Comparison of ENCODE assay signal across 9 mouse cellular contexts in the genomic region with DNA sequence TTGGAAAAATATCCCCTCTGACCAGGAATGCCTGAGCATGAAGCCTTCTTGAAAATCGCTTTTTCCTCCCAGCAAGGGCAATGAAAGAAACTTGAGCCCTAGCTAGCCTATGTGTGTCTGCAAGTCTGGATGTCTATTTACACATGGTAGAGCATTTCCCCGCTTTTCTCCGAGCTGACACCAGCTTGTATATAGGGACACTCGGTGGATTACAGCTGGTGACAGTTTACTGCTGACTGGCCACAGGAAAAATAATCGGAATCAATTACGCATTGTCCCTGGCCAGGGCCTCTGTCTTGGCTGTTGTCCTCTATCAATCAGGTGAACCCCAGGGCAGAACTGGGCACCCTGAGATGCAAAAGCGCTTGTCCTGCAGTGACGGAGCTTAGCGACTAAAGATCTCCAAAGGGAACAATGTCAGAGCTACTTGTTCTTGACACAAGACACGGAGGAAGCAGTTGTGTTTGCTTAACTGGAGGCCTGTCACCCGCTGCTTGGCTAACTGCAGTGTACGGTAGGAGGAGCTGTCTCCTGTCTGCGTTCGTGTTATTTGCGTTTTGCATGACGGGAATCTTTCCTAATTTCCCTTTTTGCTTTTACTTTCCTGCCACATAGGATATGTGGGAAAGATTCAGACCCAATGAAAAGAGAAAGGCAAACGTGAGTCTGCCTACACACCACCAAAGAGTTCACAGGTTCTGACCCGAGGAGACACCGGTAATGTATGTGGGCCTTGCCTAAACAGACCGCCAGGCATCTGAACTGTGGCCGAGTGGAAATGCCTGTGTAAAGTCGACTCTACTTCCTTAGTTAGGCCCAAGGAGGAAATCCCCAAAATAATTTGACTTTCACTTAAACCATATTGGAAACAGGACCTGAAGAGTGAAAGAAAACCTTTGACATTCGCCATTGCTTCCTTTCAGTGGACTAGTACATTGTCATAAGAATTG. TPM values are rescaled to one million over a fixed set of nuclear protein-coding genes. Genes with fewer than 3 reads are reported as not detected.
DNase-seq lines count a peak whose midpoint lies in the region; ATAC-seq and TF ChIP-seq lines count a peak whose summit lies in the region.
"Had no signal": no experiment of that assay in that cellular context is flagged by ENCODE, and none has a peak within 500 bp of the region (broad histone marks: within the 10 kb centered on the region; RNA-seq: fewer than 3 reads in every experiment).

No protein-coding gene starts in this region.

- peaks cover 32% of the 10 kb centered on the region for H3K4me1 ChIP-seq in embryonic fibroblast, embryonic 13.5 days (ENCODE audit: control insufficient read depth, insufficient read depth, low read length)
- peaks cover 68% of the 10 kb centered on the region for H3K4me1 ChIP-seq in limb, embryonic 11.5 days (ENCODE audit: control insufficient read depth, insufficient read depth, low read length)

- H3K27ac ChIP-seq in embryonic fibroblast, embryonic 13.5 days (ENCODE audit: insufficient read depth, low read length) = peak overlapping the region; percentile 99
- peak overlapping the region; percentile 90 for H3K27ac ChIP-seq in limb, embryonic 11.5 days (replicated peaks; ENCODE audit: low read depth, low read length)

- no peak overlapping the region for H3K4me2 ChIP-seq in limb, embryonic 11.5 days (ENCODE audit: low read depth, severe bottlenecking)

- peak; percentile 14 to 25 for DNase-seq in spleen, postnatal 36 days (ENCODE audit: low spot score in 2 of 2)
- DNase-seq in spleen, adult 12 weeks (ENCODE audit: low spot score) = no peak
- DNase-seq in limb, embryonic 11.5 days (ENCODE audit: low spot score) = peak; percentile 46
- peak; percentile 9 for DNase-seq in thymus, postnatal 25 days
- DNase-seq in cerebellum, adult 18-20 months = no peak

- H3K9me3 ChIP-seq in limb, embryonic 11.5 days (ENCODE audit: control insufficient read depth, low read length) = no peaks in the 10 kb centered on the region

- no peak overlapping the region for H3K4me3 ChIP-seq in embryonic fibroblast, embryonic 13.5 days (ENCODE audit: insufficient read depth, low read length)
- H3K4me3 ChIP-seq in limb, embryonic 11.5 days (ENCODE audit: low read depth, low read length) = no peak overlapping the region; the same call in 1 of the 2 replicates

- H3K27me3 ChIP-seq in limb, embryonic 11.5 days (ENCODE audit: control insufficient read depth, insufficient read depth, low read length) = no peaks in the 10 kb centered on the region
- H3K27me3 ChIP-seq: Patski had no signal

- no peaks in the 10 kb centered on the region for H3K36me3 ChIP-seq in limb, embryonic 11.5 days (ENCODE audit: control insufficient read depth, insufficient read depth, low read length)

- ATAC-seq in hematopoietic stem cell, adult 5-6 weeks (replicated peaks in 1 of 2; ENCODE audit: insufficient read depth in 1 of 2, low FRiP score in 2 of 2, low TSS enrichment in 1 of 2, low read depth in 1 of 2, poor library complexity in 2 of 2, severe bottlenecking in 2 of 2) = peak; percentile 79 to 86
- no peak for ATAC-seq in limb, embryonic 11.5 days (ENCODE audit: insufficient number of reproducible peaks, low FRiP score, low TSS enrichment, low read depth)
- peak; percentile 86 for ATAC-seq in megakaryocyte-erythroid progenitor cell, adult 5-6 weeks (replicated peaks; ENCODE audit: low FRiP score, low TSS enrichment, poor library complexity, severe bottlenecking)
- ATAC-seq: Patski had no signal

- peak overlapping the region; percentile 52 for H3K9ac ChIP-seq in limb, embryonic 11.5 days (ENCODE audit: low read length)

- TF ChIP-seq POLR2A in embryonic fibroblast, embryonic 13.5 days (IDR thresholded peaks at IDR 0.05; ENCODE audit: low read depth, low read length) = peak; percentile 31; the same call in 1 of the 2 replicates

- peak; percentile 69; the same call in 1 of the 2 replicates for TF ChIP-seq CTCF in embryonic fibroblast, embryonic 13.5 days (IDR thresholded peaks at IDR 0.05; ENCODE audit: borderline replicate concordance, insufficient read depth, low read length)

- WGBS in limb, embryonic 11.5 days = 53% methylated on average over 23 of the region's 23 CpGs

RNA-seq across cellular contexts. Expression of gene 4930558K02Rik, which starts 25.7 kb away (rescaled TPM):
- polyA plus RNA-seq in embryonic fibroblast, embryonic 13.5 days (2011; ENCODE audit: insufficient read length, low read depth, missing spikeins) = not detected in 2 replicates
- total RNA-seq in hematopoietic stem cell, adult 5-6 weeks (2017) = not detected in 2 replicates
- polyA plus RNA-seq in limb, embryonic 11.5 days (2014; fragmentation: Nextera tagmentation; extraction: Ambion mirVana) = not detected in 2 replicates
- total RNA-seq in megakaryocyte-erythroid progenitor cell, adult 5-6 weeks (2014; fragmentation: Nextera tagmentation) = 1.3 TPM in 1 of 2 replicates, not detected in the other
- total RNA-seq in megakaryocyte-erythroid progenitor cell, adult 5-6 weeks (2017) = not detected in 2 replicates
- polyA plus RNA-seq: Patski had no signal

RNA-seq across cellular contexts. Expression of gene Pigc, which starts 36.1 kb away (rescaled TPM):
- polyA plus RNA-seq in embryonic fibroblast, embryonic 13.5 days (2011; ENCODE audit: insufficient read length, low read depth, missing spikeins) = 31.0 and 38.6 TPM in 2 replicates
- total RNA-seq in hematopoietic stem cell, adult 5-6 weeks (2017) = 14.9 and 22.1 TPM in 2 replicates
- 46.6 and 49.8 TPM in 2 replicates for polyA plus RNA-seq in limb, embryonic 11.5 days (2014; fragmentation: Nextera tagmentation; extraction: Ambion mirVana)
- 4.2 and 9.1 TPM in 2 replicates for total RNA-seq in megakaryocyte-erythroid progenitor cell, adult 5-6 weeks (2014; fragmentation: Nextera tagmentation)
- 10.6 and 12.2 TPM in 2 replicates for total RNA-seq in megakaryocyte-erythroid progenitor cell, adult 5-6 weeks (2017)

Comparison
In these comparisons a context has a peak if more than half of its experiments do, and no peak if none do; other contexts are left out.
1. DNase-seq: peak in spleen, postnatal 36 days (2 of 2), limb, embryonic 11.5 days (single experiment) and thymus, postnatal 25 days (single experiment); none in spleen, adult 12 weeks (single experiment) and cerebellum, adult 18-20 months (0 of 2).